Mouse (Mus musculus): ENCODE data around the gene Ckm. TPM values are rescaled to one million over a fixed set of nuclear protein-coding genes. Genes with fewer than 3 reads are reported as not detected.

The Ckm gene
- polyA plus RNA-seq, 1 experiment from 2014 or later, result not detected

DNA sequence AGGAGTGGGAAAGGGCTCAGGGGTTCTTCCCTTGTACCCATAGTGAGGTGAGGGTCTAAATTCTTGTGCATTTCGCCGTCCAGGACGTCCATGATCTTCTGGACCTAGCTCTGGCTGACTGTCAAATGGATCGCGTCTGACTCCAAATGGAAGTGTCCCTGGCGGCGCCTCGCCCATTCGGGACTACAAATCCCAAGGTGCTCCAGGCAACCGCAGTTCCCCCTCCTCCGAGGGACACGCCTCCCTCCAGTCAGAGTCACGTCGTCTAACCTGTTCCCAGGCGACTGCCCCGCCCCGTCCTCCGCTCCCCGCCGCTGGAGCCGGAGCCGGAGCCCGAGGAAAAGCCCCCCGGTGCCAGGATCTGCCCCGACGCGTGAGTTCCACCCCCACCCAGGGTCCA, 43.6 kb upstream of the Ckm start:
- 0% methylated on average over 27 of the region's 27 CpGs for WGBS

GRCm38 (mm10) chr7:19361720-19362119, 42.9 kb upstream of the Ckm start:
- ATAC-seq (replicated peaks; ENCODE audit: low FRiP score) (no peak), DNase-seq (ENCODE audit: low spot score) (peak; percentile 87)
- Histone ChIP-seq H3K36me3 (ENCODE audit: control insufficient read depth, insufficient read depth, low read length) (peaks cover 4% of the 10 kb centered on the region; the same call in 1 of the 2 replicates), H3K9me3 (ENCODE audit: control insufficient read depth, low read length) (no peaks in the 10 kb centered on the region), H3K4me3 (ENCODE audit: low read depth, low read length) (peak overlapping the region; percentile 66), H3K4me2 (ENCODE audit: low read depth, low read length, severe bottlenecking) (peak overlapping the region; percentile 93), H3K27me3 (ENCODE audit: control insufficient read depth, insufficient read depth, low read length) (no peaks in the 10 kb centered on the region), H3K4me1 (replicated peaks; ENCODE audit: control insufficient read depth, insufficient read depth, low read length) (peaks cover 17% of the 10 kb centered on the region; the same call in 1 of the 2 replicates), H3K9ac (ENCODE audit: low read length) (no peak overlapping the region), H3K27ac (ENCODE audit: low read depth, low read length) (no peak overlapping the region)
- 14% methylated on average over 16 of the region's 16 CpGs for WGBS

More for the DNA sequence above, 43.6 kb upstream of the Ckm start:
- ATAC-seq (replicated peaks; ENCODE audit: low FRiP score), result peak; percentile 75
- DNase-seq (ENCODE audit: low spot score), result peak; percentile 93
- Histone ChIP-seq H3K36me3 (ENCODE audit: control insufficient read depth, insufficient read depth, low read length) (peaks cover 4% of the 10 kb centered on the region; the same call in 1 of the 2 replicates), H3K4me1 (replicated peaks; ENCODE audit: control insufficient read depth, insufficient read depth, low read length) (peaks cover 17% of the 10 kb centered on the region; the same call in 1 of the 2 replicates), H3K9me3 (ENCODE audit: control insufficient read depth, low read length) (no peaks in the 10 kb centered on the region), H3K9ac (ENCODE audit: low read length) (peak overlapping the region; percentile 61; the same call in 1 of the 2 replicates), H3K4me3 (ENCODE audit: low read depth, low read length) (peak overlapping the region; percentile 66), H3K4me2 (ENCODE audit: low read depth, low read length, severe bottlenecking) (peak overlapping the region; percentile 93), H3K27me3 (ENCODE audit: control insufficient read depth, insufficient read depth, low read length) (no peaks in the 10 kb centered on the region), H3K27ac (ENCODE audit: low read depth, low read length) (no peak overlapping the region)

DNA sequence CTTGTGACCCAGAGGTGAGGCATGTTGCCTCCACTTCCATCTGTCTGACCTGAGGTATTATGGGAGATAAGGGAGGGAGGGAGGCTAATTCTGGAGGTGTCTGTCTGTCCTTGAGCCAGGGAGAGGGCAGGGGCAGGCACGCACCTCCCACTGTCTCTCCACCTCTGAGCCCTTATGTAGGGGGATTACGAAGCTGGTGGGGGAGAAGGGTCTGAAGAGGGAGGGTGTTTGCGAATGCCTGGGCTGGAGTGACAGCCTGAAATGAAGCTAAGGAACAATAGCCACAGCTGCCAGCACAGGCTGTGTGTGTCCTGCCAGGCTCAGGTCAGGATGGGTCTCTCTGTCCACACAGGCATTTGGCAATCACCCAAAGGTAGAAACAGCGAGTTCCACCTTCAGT, 42.3 kb upstream of the Ckm start:
- Histone ChIP-seq H3K4me1 (replicated peaks; ENCODE audit: control insufficient read depth, insufficient read depth, low read length) (peaks cover 17% of the 10 kb centered on the region; the same call in 1 of the 2 replicates), H3K4me3 (ENCODE audit: low read depth, low read length) (no peak overlapping the region), H3K9ac (ENCODE audit: low read length) (no peak overlapping the region), H3K36me3 (ENCODE audit: control insufficient read depth, insufficient read depth, low read length) (peaks cover under 1% of the 10 kb centered on the region; the same call in 1 of the 2 replicates), H3K27me3 (ENCODE audit: control insufficient read depth, insufficient read depth, low read length) (no peaks in the 10 kb centered on the region), H3K27ac (ENCODE audit: low read depth, low read length) (no peak overlapping the region), H3K4me2 (ENCODE audit: low read depth, low read length, severe bottlenecking) (0 out of 2 replicates have a peak overlapping the region, but pooled peaks have one; percentile 21), H3K9me3 (ENCODE audit: control insufficient read depth, low read length) (no peaks in the 10 kb centered on the region)
- no peak for ATAC-seq (replicated peaks; ENCODE audit: low FRiP score)
- WGBS, result 20% methylated on average over 4 of the region's 4 CpGs
- DNase-seq (ENCODE audit: low spot score), result no peak

DNA sequence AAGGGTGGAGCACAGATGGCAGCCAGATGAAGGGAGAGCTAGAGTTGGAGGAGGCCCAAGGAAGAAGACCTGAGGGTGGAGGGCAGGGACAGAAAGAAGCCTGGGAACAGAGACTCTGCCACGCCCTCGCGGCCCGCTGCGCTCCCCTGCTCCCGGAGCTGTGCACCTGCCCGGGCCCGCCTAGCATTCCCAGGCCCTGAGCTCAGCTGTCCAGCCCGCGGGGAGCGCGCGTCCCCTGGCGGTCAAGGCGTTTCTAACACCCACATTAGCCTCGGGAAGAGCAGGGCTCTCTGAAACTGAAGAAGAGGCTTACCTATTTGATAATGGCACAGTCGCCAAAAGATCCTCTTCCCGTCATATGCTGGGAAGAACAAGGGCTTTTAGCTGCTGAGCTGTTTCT, 40.7 kb upstream of the Ckm start:
- DNase-seq (ENCODE audit: low spot score), result peak; percentile 85

DNA sequence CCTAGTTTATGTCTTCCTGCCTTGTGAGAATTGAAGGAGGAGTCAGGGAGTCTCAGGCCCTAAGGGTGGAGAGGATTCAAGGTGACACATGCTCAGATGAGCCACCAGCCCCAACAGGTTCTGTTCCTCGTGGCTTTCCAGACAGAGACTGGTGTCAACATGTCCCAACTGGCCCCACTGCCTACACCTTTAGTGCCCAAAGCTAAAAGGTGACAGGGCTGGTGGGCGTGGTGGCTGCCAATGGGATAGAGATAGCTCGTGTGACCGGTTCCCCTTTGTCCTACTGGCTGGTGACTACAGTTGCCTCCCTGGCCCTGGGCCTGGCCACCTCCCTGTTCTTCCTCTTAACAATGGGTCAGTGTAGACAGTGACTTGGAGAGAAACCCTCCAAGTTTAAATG, 39.2 kb upstream of the Ckm start:
- DNase-seq (ENCODE audit: low spot score) (no peak), ATAC-seq (replicated peaks; ENCODE audit: low FRiP score) (no peak)
- H3K36me3 ChIP-seq (ENCODE audit: control insufficient read depth, insufficient read depth, low read length), result no peaks in the 10 kb centered on the region
- H3K4me1 ChIP-seq (replicated peaks; ENCODE audit: control insufficient read depth, insufficient read depth, low read length), result peaks cover 13% of the 10 kb centered on the region; the same call in 1 of the 2 replicates
- H3K27ac ChIP-seq (ENCODE audit: low read depth, low read length), result no peak overlapping the region
- no peak overlapping the region for H3K9ac ChIP-seq (ENCODE audit: low read length)
- H3K4me3 ChIP-seq (ENCODE audit: low read depth, low read length), result no peak overlapping the region
- no peaks in the 10 kb centered on the region for H3K9me3 ChIP-seq (ENCODE audit: control insufficient read depth, low read length)
- 86% methylated on average over 4 of the region's 4 CpGs for WGBS
- no peak overlapping the region for H3K4me2 ChIP-seq (ENCODE audit: low read depth, low read length, severe bottlenecking)
- H3K27me3 ChIP-seq (ENCODE audit: control insufficient read depth, insufficient read depth, low read length), result peaks cover 4% of the 10 kb centered on the region; the same call in 1 of the 2 replicates

More for the DNA sequence above, 40.7 kb upstream of the Ckm start:
- H3K9me3 ChIP-seq (ENCODE audit: control insufficient read depth, low read length), result no peaks in the 10 kb centered on the region
- ATAC-seq (replicated peaks; ENCODE audit: low FRiP score), result no peak
- 3% methylated on average over 18 of the region's 18 CpGs for WGBS
- no peak overlapping the region for H3K9ac ChIP-seq (ENCODE audit: low read length)
- peaks cover 11% of the 10 kb centered on the region; the same call in 1 of the 2 replicates for H3K4me1 ChIP-seq (replicated peaks; ENCODE audit: control insufficient read depth, insufficient read depth, low read length)
- no peaks in the 10 kb centered on the region for H3K36me3 ChIP-seq (ENCODE audit: control insufficient read depth, insufficient read depth, low read length)
- no peak overlapping the region for H3K27ac ChIP-seq (ENCODE audit: low read depth, low read length)
- H3K27me3 ChIP-seq (ENCODE audit: control insufficient read depth, insufficient read depth, low read length), result peaks cover under 1% of the 10 kb centered on the region; the same call in 1 of the 2 replicates
- no peak overlapping the region for H3K4me3 ChIP-seq (ENCODE audit: low read depth, low read length)
- H3K4me2 ChIP-seq (ENCODE audit: low read depth, low read length, severe bottlenecking), result no peak overlapping the region

- Histone ChIP-seq H3K9me3 (ENCODE audit: control insufficient read depth, low read length) (no peaks in the 10 kb centered on the region), H3K4me2 (ENCODE audit: low read depth, low read length, severe bottlenecking) (no peak overlapping the region), H3K9ac (ENCODE audit: low read length) (no peak overlapping the region), H3K4me3 (ENCODE audit: low read depth, low read length) (no peak overlapping the region), H3K27me3 (ENCODE audit: control insufficient read depth, insufficient read depth, low read length) (peaks cover 4% of the 10 kb centered on the region; the same call in 1 of the 2 replicates), H3K4me1 (replicated peaks; ENCODE audit: control insufficient read depth, insufficient read depth, low read length) (0 out of 2 replicates have a peak, but pooled peaks cover 2% of the 10 kb centered on the region), H3K36me3 (ENCODE audit: control insufficient read depth, insufficient read depth, low read length) (no peaks in the 10 kb centered on the region), H3K27ac (ENCODE audit: low read depth, low read length) (no peak overlapping the region)
- ATAC-seq (replicated peaks; ENCODE audit: low FRiP score) (no peak), DNase-seq (ENCODE audit: low spot score) (peak; percentile 67)
- 27% methylated on average over 16 of the region's 16 CpGs for WGBS
These were observed 36.2 kb upstream of the Ckm start for GRCm38 (mm10) chr7:19368380-19368779.

DNA sequence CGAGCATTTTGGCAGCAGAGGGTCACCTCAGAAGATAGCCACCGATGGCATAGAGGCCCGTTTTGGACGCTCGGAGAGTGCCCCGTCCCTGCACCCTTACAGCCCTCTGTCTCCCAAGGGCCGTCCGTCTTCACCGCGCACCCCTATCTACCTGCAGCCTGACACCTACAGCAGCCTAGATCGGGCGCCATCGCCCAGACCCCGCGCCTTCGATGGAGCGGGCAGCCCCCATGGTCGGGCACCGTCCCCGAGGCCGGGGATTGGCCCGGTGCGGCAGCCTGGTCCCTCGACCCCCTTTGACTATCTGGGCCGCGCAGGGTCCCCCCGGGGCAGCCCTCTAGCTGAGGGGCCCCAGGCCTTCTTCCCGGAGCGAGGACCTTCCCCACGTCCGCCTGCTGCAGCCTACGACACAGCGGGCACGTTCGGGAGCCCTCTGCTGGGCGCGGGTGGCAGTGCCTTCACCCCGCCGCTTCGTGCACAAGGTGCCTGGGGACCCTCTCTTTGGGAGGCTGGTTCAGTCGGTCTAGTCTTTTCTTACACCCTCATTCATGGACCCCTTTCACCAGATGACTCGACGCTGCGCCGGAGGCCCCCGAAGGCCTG, 34.7 kb upstream of the Ckm start:
- Histone ChIP-seq H3K9ac (ENCODE audit: low read length) (peak overlapping the region; percentile 70), H3K27me3 (ENCODE audit: control insufficient read depth, insufficient read depth, low read length) (peaks cover 4% of the 10 kb centered on the region; the same call in 1 of the 2 replicates), H3K9me3 (ENCODE audit: control insufficient read depth, low read length) (no peaks in the 10 kb centered on the region), H3K4me3 (ENCODE audit: low read depth, low read length) (peak overlapping the region; percentile 34), H3K36me3 (ENCODE audit: control insufficient read depth, insufficient read depth, low read length) (no peaks in the 10 kb centered on the region), H3K4me2 (ENCODE audit: low read depth, low read length, severe bottlenecking) (peak overlapping the region; percentile 74), H3K27ac (ENCODE audit: low read depth, low read length) (no peak overlapping the region), H3K4me1 (replicated peaks; ENCODE audit: control insufficient read depth, insufficient read depth, low read length) (0 out of 2 replicates have a peak, but pooled peaks cover 2% of the 10 kb centered on the region)
- DNase-seq (ENCODE audit: low spot score) (peak; percentile 86), ATAC-seq (replicated peaks; ENCODE audit: low FRiP score) (peak; percentile 86)
- 12% methylated on average over 46 of the region's 46 CpGs for WGBS

DNA sequence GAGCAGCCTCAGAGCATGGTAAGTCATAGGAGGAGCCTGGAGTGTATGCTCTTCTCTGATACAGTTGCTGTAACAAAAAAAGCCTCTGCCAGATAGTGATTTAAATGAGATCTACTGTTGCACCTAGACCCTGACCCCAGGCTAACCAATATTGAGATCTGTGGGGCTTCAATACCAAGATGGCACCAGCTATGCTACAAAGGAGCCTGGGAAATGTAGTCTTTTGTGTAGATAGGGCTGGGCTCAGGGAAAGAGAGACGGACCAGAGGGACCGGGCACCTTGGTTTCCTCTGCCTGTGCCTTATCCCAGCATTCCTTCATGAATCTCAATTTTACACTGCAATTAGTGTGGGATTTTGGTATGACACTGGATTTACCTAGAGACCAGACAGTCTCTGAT, 31.2 kb upstream of the Ckm start:
- Histone ChIP-seq H3K27ac (ENCODE audit: low read depth, low read length) (no peak overlapping the region), H3K4me1 (replicated peaks; ENCODE audit: control insufficient read depth, insufficient read depth, low read length) (0 out of 2 replicates have a peak, but pooled peaks cover 2% of the 10 kb centered on the region), H3K9ac (ENCODE audit: low read length) (no peak overlapping the region), H3K4me2 (ENCODE audit: low read depth, low read length, severe bottlenecking) (no peak overlapping the region), H3K27me3 (ENCODE audit: control insufficient read depth, insufficient read depth, low read length) (peaks cover 4% of the 10 kb centered on the region; the same call in 1 of the 2 replicates), H3K4me3 (ENCODE audit: low read depth, low read length) (no peak overlapping the region), H3K36me3 (ENCODE audit: control insufficient read depth, insufficient read depth, low read length) (no peaks in the 10 kb centered on the region), H3K9me3 (ENCODE audit: control insufficient read depth, low read length) (no peaks in the 10 kb centered on the region)
- WGBS, result 86% methylated on average over 2 of the region's 2 CpGs
- ATAC-seq (replicated peaks; ENCODE audit: low FRiP score) (no peak), DNase-seq (ENCODE audit: low spot score) (no peak)

All from forebrain, embryonic 11.5 days (tissue).